Mouse (Mus musculus) CH12.LX (cell line): ENCODE data around the gene Hist1h4h. TPM values are rescaled to one million over a fixed set of nuclear protein-coding genes. Genes with fewer than 3 reads are reported as not detected.
A peak's percentile ranks its signal among the peaks of the same experiment; 100 is the strongest.

Experiments
- DNase-seq: peaks from one replicate; pipeline ENCODE4 v3.0.0-alpha.2; 2013; ENCODE audit errors: extremely low read depth
- H3K27ac ChIP-seq: 2 replicates; pipeline ENCODE4 v1.5.1; 2012; ENCODE audit warnings: low read depth, mild to moderate bottlenecking, control low read depth, moderate library complexity; ENCODE audit not compliant: insufficient read depth
- H3K27me3 ChIP-seq: replicated peaks from 2 replicates; pipeline ENCODE3; 2012; ENCODE audit warnings: inconsistent platforms
- H3K36me3 ChIP-seq, 2 experiments: replicated peaks in 1 of 2; 2 replicates each; pipeline versions ENCODE3 to v1.6.1; 2012; ENCODE audit warnings: inconsistent platforms in 1 of 2, low read length in 1 of 2, mild to moderate bottlenecking in 1 of 2, mixed read lengths in 1 of 2, moderate library complexity in 1 of 2; ENCODE audit not compliant: control insufficient read depth in 1 of 2, insufficient read depth in 1 of 2
- H3K4me1 ChIP-seq, 2 experiments: 2 replicates each; pipeline ENCODE4 v1.6.1; 2012; ENCODE audit warnings: inconsistent platforms in 1 of 2, moderate library complexity in 1 of 2; ENCODE audit not compliant: insufficient read depth in 2 of 2, control insufficient read depth in 1 of 2
- H3K4me2 ChIP-seq: 2 replicates; pipeline ENCODE4 v1.6.1; 2012; ENCODE audit warnings: low read depth, mild to moderate bottlenecking, control low read depth; ENCODE audit not compliant: poor library complexity, insufficient read depth, severe bottlenecking
- H3K4me3 ChIP-seq, 3 experiments: fragments of 150-350 bp in 1 of 3; sonication (generic) in 1 of 3; replicated peaks in 1 of 3; 2 replicates each; pipeline versions ENCODE3 to v1.5.1; 2011 to 2012; ENCODE audit warnings: low read depth in 2 of 3, low read length in 2 of 3, mild to moderate bottlenecking in 2 of 3, moderate library complexity in 2 of 3, control low read depth in 1 of 3, improper control_type of control experiment in 1 of 3, inconsistent platforms in 1 of 3, mixed read lengths in 1 of 3; ENCODE audit not compliant: poor library complexity in 1 of 3
- H3K79me2 ChIP-seq: replicated peaks from 2 replicates; pipeline ENCODE4 v1.6.1; 2012; ENCODE audit warnings: mild to moderate bottlenecking, moderate library complexity; ENCODE audit not compliant: control insufficient read depth, poor library complexity, insufficient read depth, severe bottlenecking; ENCODE audit errors: extremely low read depth
- H3K9ac ChIP-seq: 2 replicates; pipeline ENCODE4 v1.6.1; 2012; ENCODE audit warnings: low read depth, mild to moderate bottlenecking, control low read depth, moderate library complexity; ENCODE audit not compliant: insufficient read depth
- H3K9me3 ChIP-seq: replicated peaks from 2 replicates; pipeline ENCODE3; 2012; ENCODE audit warnings: low read length, inconsistent platforms, mixed read lengths
- BHLHE40 ChIP-seq: IDR thresholded peaks from 2 replicates; pipeline ENCODE4 v1.6.1; 2011; ENCODE audit warnings: mild to moderate bottlenecking, low read depth, low read length, improper control_type of control experiment
- CHD1 ChIP-seq: IDR thresholded peaks from 2 replicates; pipeline ENCODE4 v1.6.1; 2012; ENCODE audit warnings: low read depth, low read length, improper control_type of control experiment, inconsistent platforms
- CHD2 ChIP-seq: IDR thresholded peaks from 2 replicates; pipeline ENCODE4 v1.6.1; 2011; ENCODE audit warnings: low read length, improper control_type of control experiment
- E2F4 ChIP-seq: IDR thresholded peaks from 2 replicates; pipeline ENCODE4 v1.6.1; 2011; ENCODE audit warnings: low read depth, low read length, improper control_type of control experiment; ENCODE audit not compliant: insufficient replicate concordance
- ELF1 ChIP-seq: IDR thresholded peaks from 2 replicates; pipeline ENCODE4 v1.6.1; 2014; ENCODE audit warnings: low read depth, mild to moderate bottlenecking, inconsistent platforms, low read length, improper control_type of control experiment
- EP300 ChIP-seq: IDR thresholded peaks from 2 replicates; pipeline ENCODE4 v1.6.1; 2011; ENCODE audit warnings: low read length, improper control_type of control experiment
- GABPA ChIP-seq: IDR thresholded peaks from 2 replicates; pipeline ENCODE4 v1.6.1; 2012; ENCODE audit warnings: low read depth, low read length, improper control_type of control experiment, inconsistent platforms; ENCODE audit not compliant: insufficient replicate concordance
- JUN ChIP-seq: IDR thresholded peaks from 2 replicates; pipeline ENCODE4 v1.6.1; 2011; ENCODE audit warnings: low read depth, mild to moderate bottlenecking, low read length, improper control_type of control experiment, moderate library complexity; ENCODE audit not compliant: insufficient read depth
- JUND ChIP-seq: conservative IDR thresholded peaks from 2 replicates; pipeline ENCODE4 v1.6.1; 2011; ENCODE audit warnings: low read depth, low read length, improper control_type of control experiment
- MAX ChIP-seq: IDR thresholded peaks from 2 replicates; pipeline ENCODE4 v1.6.1; 2011; ENCODE audit warnings: low read length, improper control_type of control experiment
- MYC ChIP-seq: IDR thresholded peaks from 2 replicates; pipeline ENCODE4 v1.6.1; 2011; ENCODE audit warnings: low read depth, mild to moderate bottlenecking, improper control_type of control experiment, low read length
- POLR2A ChIP-seq: IDR thresholded peaks from 2 replicates; pipeline ENCODE4 v1.6.1; 2011; ENCODE audit warnings: low read depth, mild to moderate bottlenecking, improper control_type of control experiment, low read length
- TBP ChIP-seq: conservative IDR thresholded peaks from 2 replicates; pipeline ENCODE4 v1.6.1; 2011; ENCODE audit warnings: low read depth, low read length, improper control_type of control experiment
- TCF12 ChIP-seq: IDR thresholded peaks from 2 replicates; pipeline ENCODE4 v1.6.1; 2014; ENCODE audit warnings: low read depth, mild to moderate bottlenecking, inconsistent platforms, low read length, improper control_type of control experiment
- ZMIZ1 ChIP-seq: IDR thresholded peaks from 2 replicates; pipeline ENCODE4 v1.6.1; 2012; ENCODE audit warnings: low read depth, mild to moderate bottlenecking, inconsistent platforms, low read length, improper control_type of control experiment
- ZNF384 ChIP-seq: IDR thresholded peaks from 2 replicates; pipeline ENCODE4 v1.6.1; 2012; ENCODE audit warnings: low read depth, low read length, improper control_type of control experiment, inconsistent platforms
- dilution Hi-C: fragments of 300-500 bp; cut with MboI; formaldehyde crosslinking; loops from 2 replicates; pipeline ENCODE4 v1.14.3; 2020; ENCODE audit warnings: low sequenced_read_pairs; ENCODE audit not compliant: extremely low pct_unique_long_range_greater_than_20kb, extremely low pct_ligation_motif_present
- in situ Hi-C: fragments of 300-500 bp; cut with MboI; formaldehyde crosslinking; loops from 3 replicates; pipeline ENCODE4 v1.14.3; 2019; ENCODE audit warnings: low sequenced_read_pairs, low pct_ligation_motif_present, low pct_unique_long_range_greater_than_20kb, mixed read lengths
- polyA plus RNA-seq: library from polyadenylated mRNA; unstranded; fragments of >175 nt; gene quantifications from 2 replicates; pipeline ENCODE4 v1.2.1, GENCODE M21; 2012; ENCODE audit warnings: low read depth; ENCODE audit not compliant: insufficient read length
- total RNA-seq, 2 experiments: library from RNA; depleted of rRNA; stranded (reverse); fragments of 300-350 nt in 1 of 2; fragments of >200 nt in 1 of 2; gene quantifications; 2 replicates each; pipeline ENCODE4 v1.2.3; 2012 to 2014

Gene Hist1h4h
- total and polyA plus RNA-seq, 3 experiments, result 5.5 to 4,957 (median 19.4) TPM

DNA sequence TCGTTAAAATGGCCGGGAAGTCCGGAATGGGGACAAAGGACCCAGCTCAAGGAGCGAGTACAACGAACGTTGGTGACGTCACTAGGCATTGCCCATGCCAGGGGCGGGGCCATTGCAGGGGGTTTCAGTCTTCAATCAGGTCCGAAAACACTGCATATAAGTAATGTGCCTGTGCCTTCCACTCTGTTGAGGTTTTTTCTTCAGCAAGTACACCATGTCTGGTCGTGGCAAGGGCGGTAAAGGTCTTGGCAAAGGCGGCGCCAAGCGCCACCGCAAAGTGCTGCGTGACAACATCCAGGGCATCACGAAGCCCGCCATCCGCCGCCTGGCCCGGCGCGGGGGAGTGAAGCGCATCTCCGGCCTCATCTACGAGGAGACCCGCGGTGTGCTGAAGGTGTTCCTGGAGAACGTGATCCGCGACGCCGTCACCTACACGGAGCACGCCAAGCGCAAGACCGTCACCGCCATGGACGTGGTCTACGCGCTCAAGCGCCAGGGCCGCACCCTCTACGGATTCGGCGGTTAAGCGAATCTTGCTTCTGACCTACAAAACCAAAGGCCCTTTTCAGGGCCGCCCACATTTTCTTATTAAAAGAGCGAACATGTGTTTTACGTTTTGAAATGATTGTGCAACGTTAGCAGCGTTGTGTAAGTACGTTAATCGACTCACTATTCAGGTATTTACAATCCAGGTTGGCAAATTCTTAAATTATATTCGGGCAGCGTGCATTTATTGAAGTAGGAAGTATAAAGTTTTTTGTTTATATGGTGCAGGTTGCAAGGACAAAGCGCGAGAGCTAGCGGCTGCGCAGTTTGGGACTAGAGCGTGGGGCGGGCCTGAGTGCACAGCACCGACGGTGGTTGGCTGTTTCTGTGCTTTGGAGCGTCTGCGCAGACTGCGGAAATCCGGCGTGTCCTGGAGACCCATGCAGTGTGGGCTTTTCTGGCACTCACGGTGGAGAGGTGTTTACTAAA is at the start of gene Hist1h4h (continued):
- TF ChIP-seq ZNF384, result peak; percentile 81

DNA sequence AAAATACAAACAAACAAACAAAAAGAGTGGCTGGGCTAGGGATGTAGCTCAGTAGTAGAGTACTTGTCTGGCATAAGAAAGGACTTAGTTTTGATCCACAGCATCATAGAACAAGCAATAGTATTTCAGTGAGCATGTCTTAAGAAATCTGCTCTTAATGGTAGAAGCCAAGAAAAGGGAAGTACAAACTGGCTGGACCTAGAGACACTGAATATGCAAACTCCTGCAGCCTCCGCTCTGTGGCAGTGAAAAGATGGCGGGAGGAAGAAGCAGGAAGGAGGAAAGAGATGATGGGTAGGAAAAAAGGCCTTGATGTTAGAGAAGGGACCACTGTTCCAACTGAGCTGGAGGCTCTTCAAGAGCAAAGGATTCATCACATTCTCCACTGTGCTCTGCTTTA is 47.7 kb upstream of the Hist1h4h start:
- H3K9ac ChIP-seq, result no peak overlapping the region
- no peak overlapping the region; the same call in 1 of the 2 replicates for H3K4me2 ChIP-seq
- H3K27ac ChIP-seq, result no peak overlapping the region
- in situ Hi-C loops, result no loop called here
- H3K4me1 ChIP-seq, result peaks cover 9 to 22% of the 10 kb centered on the region in 2 experiments
- no peak overlapping the region for H3K4me3 ChIP-seq
- DNase-seq, result peak; percentile 33
- H3K36me3 ChIP-seq, result peaks cover 7 to 58% of the 10 kb centered on the region in 2 experiments
- 0 out of 2 replicates have a peak, but pooled peaks have one; percentile 17 for TF ChIP-seq ELF1
- TF ChIP-seq EP300, result no peak
- TF ChIP-seq, all 38 proteins: peak for 1
- no peaks in the 10 kb centered on the region for H3K9me3 ChIP-seq
- no peaks in the 10 kb centered on the region for H3K79me2 ChIP-seq
- H3K27me3 ChIP-seq, result no peaks in the 10 kb centered on the region
- dilution Hi-C loops, result no loop called here

DNA sequence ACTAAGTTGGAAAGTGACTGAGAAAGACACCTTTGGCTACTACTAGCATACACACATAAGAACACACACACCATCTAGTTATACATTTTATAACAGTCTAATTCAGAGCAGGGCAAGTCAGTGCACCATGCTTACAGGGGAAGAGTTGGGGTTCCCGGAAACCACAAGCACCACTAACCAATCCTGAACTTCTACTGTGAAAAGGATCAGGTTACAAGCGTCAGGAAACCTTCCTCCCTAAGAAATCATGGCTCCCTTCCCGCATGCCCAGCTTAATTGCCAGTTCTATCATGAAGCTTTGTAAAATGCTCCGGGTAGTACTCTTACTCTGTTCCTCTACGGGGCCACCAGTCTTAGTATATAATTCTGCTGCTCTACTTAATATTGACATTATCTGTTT is 45.6 kb upstream of the Hist1h4h start:
- no peaks in the 10 kb centered on the region for H3K27me3 ChIP-seq
- in situ Hi-C loops, result no loop called here
- no peak for DNase-seq

DNA sequence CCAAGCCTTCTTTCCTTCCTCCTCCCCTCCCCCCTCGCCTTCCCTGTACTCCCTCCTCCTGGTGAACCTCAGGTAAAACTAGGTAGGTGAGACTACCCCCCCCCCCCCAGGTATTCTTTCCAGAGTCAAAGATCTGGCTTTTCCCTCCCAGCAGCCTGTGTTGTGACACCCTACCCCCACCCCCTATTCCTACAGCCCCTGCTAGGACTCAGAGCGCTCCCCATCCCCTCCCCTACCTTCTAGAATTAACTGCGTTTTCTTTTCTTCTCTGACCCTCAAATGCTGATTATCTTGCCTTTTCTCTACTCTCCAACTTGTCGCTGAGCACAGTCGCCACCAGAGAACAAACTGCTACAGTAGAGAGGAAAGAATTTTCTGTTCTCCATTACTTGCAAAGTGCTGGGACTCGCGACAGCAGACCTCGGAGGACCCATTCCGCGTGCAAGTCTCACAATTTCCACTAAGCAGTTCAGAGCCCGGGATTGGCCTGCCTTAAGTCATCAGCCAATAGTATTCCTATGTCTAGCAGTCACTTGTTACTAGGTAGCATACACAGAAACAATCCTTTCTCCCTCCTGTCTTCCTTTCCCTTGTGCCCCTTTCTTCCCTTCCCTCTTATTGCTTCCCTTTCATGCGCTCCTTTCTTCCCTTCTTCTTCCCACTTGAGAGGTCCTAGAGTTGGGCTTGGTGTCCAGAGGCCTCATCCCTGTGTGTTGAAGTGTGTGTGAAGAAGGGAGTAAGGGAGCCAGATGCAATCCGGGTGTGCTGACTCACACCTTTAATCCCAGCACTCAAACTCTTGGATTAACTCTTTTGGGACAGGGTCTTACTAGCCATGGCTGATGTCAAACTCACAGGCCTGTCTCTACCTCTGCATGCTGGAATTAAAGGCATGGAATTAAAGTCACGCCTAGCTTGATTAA is 42.2 kb upstream of the Hist1h4h start, which contains the start of gene Btn2a2:
Gene Btn2a2 (minus strand): TSS at position 458 of the 923 bp plus-strand sequence.
- Histone ChIP-seq H3K36me3 (peaks cover 0 to 19% of the 10 kb centered on the region in 2 experiments), H3K4me2 (peak within 1 kb of the TSS; percentile 96), H3K79me2 (no peaks in the 10 kb centered on the region), H3K9me3 (no peaks in the 10 kb centered on the region), H3K4me3 (peak within 1 kb of the TSS; percentile 43 to 56 (median 49)), H3K27me3 (peaks cover 2% of the 10 kb centered on the region), H3K4me1 (peaks cover 0 to 13% of the 10 kb centered on the region in 2 experiments; a peak in 2 of 4 replicates), H3K9ac (peak within 1 kb of the TSS; percentile 50), H3K27ac (no peak within 1 kb of the TSS)
- dilution Hi-C loops (no loop called here), in situ Hi-C loops (no loop called here)
- peak; percentile 88 for DNase-seq
- TF ChIP-seq JUND, result peak; percentile 62; the same call in 1 of the 2 replicates
- TF ChIP-seq CHD1, result no peak
- TF ChIP-seq BHLHE40, result peak; percentile 42; the same call in 1 of the 2 replicates
- TF ChIP-seq CHD2, result peak; percentile 99
- no peak for TF ChIP-seq E2F4
- 0 out of 2 replicates have a peak, but pooled peaks have one; percentile 22 for TF ChIP-seq TCF12
- TF ChIP-seq MAX, result peak; percentile 93
- TF ChIP-seq ZMIZ1, result no peak
- 0 out of 2 replicates have a peak, but pooled peaks have one; percentile 20 for TF ChIP-seq ELF1
- peak; percentile 66; the same call in 1 of the 2 replicates for TF ChIP-seq MYC
- no peak for TF ChIP-seq GABPA
- peak; percentile 41; the same call in 1 of the 2 replicates for TF ChIP-seq POLR2A

More for the DNA sequence above, 45.6 kb upstream of the Hist1h4h start:
- dilution Hi-C loops, result no loop called here
- Histone ChIP-seq H3K27ac (no peak overlapping the region), H3K4me1 (peaks cover 9 to 26% of the 10 kb centered on the region in 2 experiments), H3K4me2 (no peak overlapping the region), H3K79me2 (no peaks in the 10 kb centered on the region), H3K4me3 (no peak overlapping the region), H3K36me3 (peaks cover 2 to 41% of the 10 kb centered on the region in 2 experiments), H3K9ac (no peak overlapping the region), H3K9me3 (no peaks in the 10 kb centered on the region)
- no peak for TF ChIP-seq MAX
- no peak for TF ChIP-seq BHLHE40
- TF ChIP-seq JUN, result no peak
- TF ChIP-seq TBP, result no peak
